ENCODE assay signal across 14 mouse cellular contexts in the genomic region with DNA sequence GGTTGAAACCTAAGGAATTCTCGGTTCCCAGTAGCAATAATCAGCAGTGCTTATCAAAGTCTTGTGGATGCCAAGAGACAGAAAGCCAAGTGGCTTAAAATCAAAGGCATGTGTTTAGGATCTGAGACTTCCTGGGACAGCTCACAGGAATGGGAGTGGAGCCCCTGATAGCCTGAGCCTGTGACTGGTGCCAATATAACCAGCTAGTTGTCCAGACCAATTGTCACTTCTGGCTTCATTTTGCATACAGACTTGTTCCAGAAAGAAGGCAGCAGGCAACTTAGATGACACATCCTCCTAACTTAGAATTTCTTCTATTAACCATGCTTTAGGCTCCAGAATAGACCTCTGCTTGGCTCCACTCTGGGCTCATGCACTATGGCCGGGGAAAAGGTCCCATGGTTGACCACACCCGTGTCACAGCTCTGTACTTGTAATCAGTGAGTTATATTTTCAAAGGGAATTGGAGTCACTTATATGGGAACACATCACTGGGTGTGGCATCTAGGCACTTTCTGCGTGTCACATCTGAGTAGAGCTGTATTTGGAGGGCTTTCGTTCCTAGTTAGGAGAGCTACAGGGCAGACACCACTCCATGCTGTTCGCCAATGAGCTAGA. TPM values are rescaled to one million over a fixed set of nuclear protein-coding genes. Genes with fewer than 3 reads are reported as not detected.
DNase-seq lines count a peak whose midpoint lies in the region; ATAC-seq and TF ChIP-seq lines count a peak whose summit lies in the region.
"Had no signal": no experiment of that assay in that cellular context is flagged by ENCODE, and none has a peak within 500 bp of the region (broad histone marks: within the 10 kb centered on the region; RNA-seq: fewer than 3 reads in every experiment).

No protein-coding gene starts in this region.

- H3K4me2 ChIP-seq in midbrain, embryonic 15.5 days: peak overlapping the region; percentile 41
- H3K4me2 ChIP-seq in midbrain, postnatal 0 days (ENCODE audit: low read depth, low read length, poor library complexity, severe bottlenecking): no peak overlapping the region
- H3K4me2 ChIP-seq in intestine, embryonic 15.5 days (replicated peaks): peak overlapping the region; percentile 51
- H3K4me2 ChIP-seq in stomach, embryonic 15.5 days: 0 out of 2 replicates have a peak overlapping the region, but pooled peaks have one; percentile 32

- 87% methylated on average over 6 of the region's 6 CpGs for WGBS in midbrain, embryonic 15.5 days
- WGBS in midbrain, postnatal 0 days: 86% methylated on average over 6 of the region's 6 CpGs
- 59% methylated on average over 6 of the region's 6 CpGs for WGBS in intestine, embryonic 15.5 days
- 66% methylated on average over 6 of the region's 6 CpGs for WGBS in stomach, embryonic 15.5 days

- H3K27me3 ChIP-seq in midbrain, embryonic 15.5 days (replicated peaks): no peaks in the 10 kb centered on the region
- no peaks in the 10 kb centered on the region for H3K27me3 ChIP-seq in midbrain, postnatal 0 days (ENCODE audit: insufficient read depth, low read length)
- H3K27me3 ChIP-seq in intestine, embryonic 15.5 days (replicated peaks): no peaks in the 10 kb centered on the region
- no peaks in the 10 kb centered on the region for H3K27me3 ChIP-seq in stomach, embryonic 15.5 days (replicated peaks)

- no peak for DNase-seq in frontal cortex, postnatal 36 days (ENCODE audit: low spot score in 2 of 2)
- DNase-seq in midbrain, postnatal 0 days (ENCODE audit: low spot score): no peak
- no peak for DNase-seq in spleen, adult 12 weeks (ENCODE audit: low spot score)
- DNase-seq in embryo, embryonic 10 days (ENCODE audit: low spot score): no peak
- DNase-seq: adrenal gland, postnatal 25 days; cerebellum, adult 8-10 months; kidney, postnatal 4 days had no signal

- peak; percentile 22 for ATAC-seq in frontal cortex, adult (ENCODE audit: low TSS enrichment)
- ATAC-seq in midbrain, embryonic 15.5 days (replicated peaks): no peak
- no peak for ATAC-seq in midbrain, postnatal 0 days (ENCODE audit: low FRiP score)
- peak; percentile 41 for ATAC-seq in intestine, embryonic 15.5 days
- ATAC-seq in stomach, embryonic 15.5 days (ENCODE audit: insufficient read depth, low FRiP score, low read depth): no peak

- H3K9me3 ChIP-seq in midbrain, embryonic 15.5 days: no peaks in the 10 kb centered on the region
- no peaks in the 10 kb centered on the region for H3K9me3 ChIP-seq in midbrain, postnatal 0 days (ENCODE audit: low read length)
- no peaks in the 10 kb centered on the region for H3K9me3 ChIP-seq in intestine, embryonic 15.5 days
- H3K9me3 ChIP-seq in stomach, embryonic 15.5 days: no peaks in the 10 kb centered on the region

- H3K27ac ChIP-seq in midbrain, embryonic 15.5 days: no peak overlapping the region
- H3K27ac ChIP-seq in midbrain, postnatal 0 days (ENCODE audit: low read depth, low read length): no peak overlapping the region
- H3K27ac ChIP-seq in intestine, embryonic 15.5 days: peak overlapping the region; percentile 75
- no peak overlapping the region for H3K27ac ChIP-seq in stomach, embryonic 15.5 days

- H3K4me3 ChIP-seq in midbrain, embryonic 15.5 days: no peak overlapping the region
- H3K4me3 ChIP-seq in midbrain, postnatal 0 days (ENCODE audit: low read depth, low read length): no peak overlapping the region
- no peak overlapping the region for H3K4me3 ChIP-seq in intestine, embryonic 15.5 days (replicated peaks)
- H3K4me3 ChIP-seq in stomach, embryonic 15.5 days (replicated peaks): no peak overlapping the region

- no peak overlapping the region for H3K9ac ChIP-seq in midbrain, embryonic 15.5 days
- no peak overlapping the region for H3K9ac ChIP-seq in midbrain, postnatal 0 days (replicated peaks; ENCODE audit: low read length, poor library complexity, severe bottlenecking)
- no peak overlapping the region for H3K9ac ChIP-seq in intestine, embryonic 15.5 days
- H3K9ac ChIP-seq in stomach, embryonic 15.5 days: no peak overlapping the region

- H3K4me1 ChIP-seq in midbrain, embryonic 15.5 days: peaks cover 10% of the 10 kb centered on the region
- H3K4me1 ChIP-seq in midbrain, postnatal 0 days (ENCODE audit: insufficient read depth, low read length): no peaks in the 10 kb centered on the region
- H3K4me1 ChIP-seq in intestine, embryonic 15.5 days (replicated peaks): peaks cover 15% of the 10 kb centered on the region
- 0 out of 2 replicates have a peak, but pooled peaks cover 6% of the 10 kb centered on the region for H3K4me1 ChIP-seq in stomach, embryonic 15.5 days

- no peak for TF ChIP-seq CTCF in midbrain, postnatal 0 days (IDR thresholded peaks at IDR 0.05)

- no peaks in the 10 kb centered on the region for H3K36me3 ChIP-seq in midbrain, embryonic 15.5 days (replicated peaks)
- H3K36me3 ChIP-seq in midbrain, postnatal 0 days (ENCODE audit: insufficient read depth, low read length): no peaks in the 10 kb centered on the region
- no peaks in the 10 kb centered on the region for H3K36me3 ChIP-seq in intestine, embryonic 15.5 days
- no peaks in the 10 kb centered on the region for H3K36me3 ChIP-seq in stomach, embryonic 15.5 days

RNA-seq across cellular contexts. Expression of a gene that starts 18.4 kb away (rescaled TPM):
- polyA plus RNA-seq in midbrain, embryonic 15.5 days (2015; fragmentation: Nextera tagmentation; extraction: Ambion mirVana): 25.3 and 27.3 TPM in 2 replicates
- 11.3 and 15.2 TPM in 2 replicates for total RNA-seq in midbrain, postnatal 0 days (2014; rRNA removed)
- 27.5 and 30.0 TPM in 2 replicates for polyA plus RNA-seq in midbrain, postnatal 0 days (2015; fragmentation: Nextera tagmentation; extraction: Ambion mirVana)
- polyA plus RNA-seq in intestine, embryonic 15.5 days (2015; fragmentation: Nextera tagmentation; extraction: Ambion mirVana): 192 and 216 TPM in 2 replicates
- 86.6 and 96.5 TPM in 2 replicates for polyA plus RNA-seq in stomach, embryonic 15.5 days (2015; fragmentation: Nextera tagmentation; extraction: Ambion mirVana)

RNA-seq across cellular contexts. Expression of a gene that starts 46.6 kb away (rescaled TPM):
- 0.28 and 0.59 TPM in 2 replicates for polyA plus RNA-seq in midbrain, embryonic 15.5 days (2015; fragmentation: Nextera tagmentation; extraction: Ambion mirVana)
- 0.99 TPM in 1 of 2 replicates, not detected in the other for total RNA-seq in midbrain, postnatal 0 days (2014; rRNA removed)
- polyA plus RNA-seq in midbrain, postnatal 0 days (2015; fragmentation: Nextera tagmentation; extraction: Ambion mirVana): 0.62 and 0.85 TPM in 2 replicates
- polyA plus RNA-seq in intestine, embryonic 15.5 days (2015; fragmentation: Nextera tagmentation; extraction: Ambion mirVana): 0.15 and 0.20 TPM in 2 replicates
- polyA plus RNA-seq in stomach, embryonic 15.5 days (2015; fragmentation: Nextera tagmentation; extraction: Ambion mirVana): 1.1 and 1.9 TPM in 2 replicates
- total RNA-seq: granulocyte monocyte progenitor cell, adult 5-6 weeks; megakaryocyte, adult 5-6 weeks had no signal
- polyA plus RNA-seq: limb, embryonic 11.5 days had no signal

Comparison
In these comparisons a context has a peak if more than half of its experiments do, and no peak if none do; other contexts are left out.
1. ATAC-seq: peak in frontal cortex, adult (single experiment) and intestine, embryonic 15.5 days (single experiment); none in midbrain, embryonic 15.5 days (single experiment), midbrain, postnatal 0 days (single experiment) and stomach, embryonic 15.5 days (single experiment).